Mouse (Mus musculus): Measurements from ENCODE around the gene Gm614. TPM values are rescaled to one million over a fixed set of nuclear protein-coding genes. Genes with fewer than 3 reads are reported as not detected.

The Gm614 gene
- polyA plus RNA-seq, 1 experiment from 2014 or later: not detected

- no peak overlapping the region for H3K9ac ChIP-seq (replicated peaks; ENCODE audit: low read depth, low read length)
- H3K27ac ChIP-seq (ENCODE audit: low read depth, low read length): no peak overlapping the region
- H3K4me2 ChIP-seq (ENCODE audit: low read depth, low read length): no peak overlapping the region
- no peak for ATAC-seq (ENCODE audit: low read depth)
- peaks cover 14% of the 10 kb centered on the region; the same call in 1 of the 2 replicates for H3K36me3 ChIP-seq (ENCODE audit: control insufficient read depth, insufficient read depth, low read length)
- WGBS: 95% methylated on average over 7 of the region's 7 CpGs
- no peaks in the 10 kb centered on the region for H3K9me3 ChIP-seq (ENCODE audit: control insufficient read depth, low read length)
- H3K4me3 ChIP-seq (ENCODE audit: low read depth, low read length): no peak overlapping the region
- no peaks in the 10 kb centered on the region for H3K27me3 ChIP-seq (ENCODE audit: control insufficient read depth, insufficient read depth, low read length)
- H3K4me1 ChIP-seq (ENCODE audit: control insufficient read depth, insufficient read depth, low read length): no peaks in the 10 kb centered on the region
Observed at GRCm38 (mm10) chrX:101289037-101289436, 25.2 kb upstream of the Gm614 start.

GRCm38 (mm10) chrX:101288432-101288831, 24.6 kb upstream of the Gm614 start:
- 88% methylated on average over 5 of the region's 6 CpGs for WGBS
- Histone ChIP-seq H3K9ac (replicated peaks; ENCODE audit: low read depth, low read length) (no peak overlapping the region), H3K27ac (ENCODE audit: low read depth, low read length) (no peak overlapping the region), H3K36me3 (ENCODE audit: control insufficient read depth, insufficient read depth, low read length) (peaks cover 14% of the 10 kb centered on the region; the same call in 1 of the 2 replicates), H3K9me3 (ENCODE audit: control insufficient read depth, low read length) (no peaks in the 10 kb centered on the region), H3K4me1 (ENCODE audit: control insufficient read depth, insufficient read depth, low read length) (no peaks in the 10 kb centered on the region), H3K4me2 (ENCODE audit: low read depth, low read length) (no peak overlapping the region), H3K27me3 (ENCODE audit: control insufficient read depth, insufficient read depth, low read length) (no peaks in the 10 kb centered on the region), H3K4me3 (ENCODE audit: low read depth, low read length) (no peak overlapping the region)
- no peak for ATAC-seq (ENCODE audit: low read depth)

GRCm38 (mm10) chrX:101287543-101287942, 23.8 kb upstream of the Gm614 start:
- peaks cover 18% of the 10 kb centered on the region for H3K36me3 ChIP-seq (ENCODE audit: control insufficient read depth, insufficient read depth, low read length)
- ATAC-seq (ENCODE audit: low read depth): no peak

GRCm38 (mm10) chrX:101285953-101286670, 22.3 kb upstream of the Gm614 start:
- Histone ChIP-seq H3K9ac (replicated peaks; ENCODE audit: low read depth, low read length) (no peak overlapping the region), H3K9me3 (ENCODE audit: control insufficient read depth, low read length) (no peaks in the 10 kb centered on the region), H3K4me1 (ENCODE audit: control insufficient read depth, insufficient read depth, low read length) (no peaks in the 10 kb centered on the region), H3K36me3 (ENCODE audit: control insufficient read depth, insufficient read depth, low read length) (peaks cover 22% of the 10 kb centered on the region), H3K4me3 (ENCODE audit: low read depth, low read length) (no peak overlapping the region), H3K27me3 (ENCODE audit: control insufficient read depth, insufficient read depth, low read length) (no peaks in the 10 kb centered on the region), H3K27ac (ENCODE audit: low read depth, low read length) (no peak overlapping the region), H3K4me2 (ENCODE audit: low read depth, low read length) (no peak overlapping the region)
- peak; percentile 4; the same call in 1 of the 2 replicates for ATAC-seq (ENCODE audit: low read depth)
- WGBS: 94% methylated on average over 14 of the region's 14 CpGs

More at GRCm38 (mm10) chrX:101287543-101287942, 23.8 kb upstream of the Gm614 start:
- Histone ChIP-seq H3K4me1 (ENCODE audit: control insufficient read depth, insufficient read depth, low read length) (no peaks in the 10 kb centered on the region), H3K9ac (replicated peaks; ENCODE audit: low read depth, low read length) (no peak overlapping the region), H3K4me2 (ENCODE audit: low read depth, low read length) (no peak overlapping the region), H3K9me3 (ENCODE audit: control insufficient read depth, low read length) (no peaks in the 10 kb centered on the region), H3K4me3 (ENCODE audit: low read depth, low read length) (no peak overlapping the region), H3K27me3 (ENCODE audit: control insufficient read depth, insufficient read depth, low read length) (no peaks in the 10 kb centered on the region), H3K27ac (ENCODE audit: low read depth, low read length) (no peak overlapping the region)
- WGBS: 93% methylated on average over 3 of the region's 3 CpGs

GRCm38 (mm10) chrX:101285534-101285933, 21.7 kb upstream of the Gm614 start:
- Histone ChIP-seq H3K4me1 (ENCODE audit: control insufficient read depth, insufficient read depth, low read length) (no peaks in the 10 kb centered on the region), H3K4me3 (ENCODE audit: low read depth, low read length) (no peak overlapping the region), H3K9me3 (ENCODE audit: control insufficient read depth, low read length) (no peaks in the 10 kb centered on the region), H3K4me2 (ENCODE audit: low read depth, low read length) (no peak overlapping the region), H3K27me3 (ENCODE audit: control insufficient read depth, insufficient read depth, low read length) (no peaks in the 10 kb centered on the region), H3K27ac (ENCODE audit: low read depth, low read length) (no peak overlapping the region), H3K9ac (replicated peaks; ENCODE audit: low read depth, low read length) (no peak overlapping the region), H3K36me3 (ENCODE audit: control insufficient read depth, insufficient read depth, low read length) (peaks cover 21% of the 10 kb centered on the region)
- 31% methylated on average over 6 of the region's 6 CpGs for WGBS
- ATAC-seq (ENCODE audit: low read depth): peak; percentile 41; the same call in 1 of the 2 replicates

- ATAC-seq (ENCODE audit: low read depth): no peak
- H3K4me1 ChIP-seq (ENCODE audit: control insufficient read depth, insufficient read depth, low read length): no peaks in the 10 kb centered on the region
- H3K36me3 ChIP-seq (ENCODE audit: control insufficient read depth, insufficient read depth, low read length): peaks cover 10% of the 10 kb centered on the region
- WGBS: 85% methylated on average over 6 of the region's 6 CpGs
- no peak overlapping the region for H3K4me3 ChIP-seq (ENCODE audit: low read depth, low read length)
- no peak overlapping the region for H3K9ac ChIP-seq (replicated peaks; ENCODE audit: low read depth, low read length)
- H3K27ac ChIP-seq (ENCODE audit: low read depth, low read length): no peak overlapping the region
- H3K9me3 ChIP-seq (ENCODE audit: control insufficient read depth, low read length): no peaks in the 10 kb centered on the region
- H3K27me3 ChIP-seq (ENCODE audit: control insufficient read depth, insufficient read depth, low read length): no peaks in the 10 kb centered on the region
- no peak overlapping the region for H3K4me2 ChIP-seq (ENCODE audit: low read depth, low read length)
Observed at GRCm38 (mm10) chrX:101282813-101283212, 19.0 kb upstream of the Gm614 start.

- Histone ChIP-seq H3K4me3 (ENCODE audit: low read depth, low read length) (peak within 1 kb of the TSS; percentile 41), H3K27me3 (ENCODE audit: control insufficient read depth, insufficient read depth, low read length) (no peaks in the 10 kb centered on the region), H3K36me3 (ENCODE audit: control insufficient read depth, insufficient read depth, low read length) (no peaks in the 10 kb centered on the region; the same call in 1 of the 2 replicates), H3K4me1 (ENCODE audit: control insufficient read depth, insufficient read depth, low read length) (no peaks in the 10 kb centered on the region), H3K9ac (replicated peaks; ENCODE audit: low read depth, low read length) (peak within 1 kb of the TSS; percentile 48), H3K9me3 (ENCODE audit: control insufficient read depth, low read length) (no peaks in the 10 kb centered on the region), H3K27ac (ENCODE audit: low read depth, low read length) (peak within 1 kb of the TSS; percentile 58), H3K4me2 (ENCODE audit: low read depth, low read length) (peak within 1 kb of the TSS; percentile 48)
- peak; percentile 98 for ATAC-seq (ENCODE audit: low read depth)
- WGBS: 26% methylated on average over 47 of the region's 54 CpGs
Observed at GRCm38 (mm10) chrX:101273875-101274738, 10.3 kb upstream of the Gm614 start, which contains the start of gene Med12. Gene Med12, plus strand, starts transcription at chrX:101274030.

- Histone ChIP-seq H3K4me1 (ENCODE audit: control insufficient read depth, insufficient read depth, low read length) (no peaks in the 10 kb centered on the region), H3K9ac (replicated peaks; ENCODE audit: low read depth, low read length) (no peak overlapping the region), H3K27ac (ENCODE audit: low read depth, low read length) (no peak overlapping the region), H3K36me3 (ENCODE audit: control insufficient read depth, insufficient read depth, low read length) (no peaks in the 10 kb centered on the region; the same call in 1 of the 2 replicates), H3K9me3 (ENCODE audit: control insufficient read depth, low read length) (no peaks in the 10 kb centered on the region), H3K27me3 (ENCODE audit: control insufficient read depth, insufficient read depth, low read length) (no peaks in the 10 kb centered on the region), H3K4me2 (ENCODE audit: low read depth, low read length) (peak overlapping the region; percentile 34; the same call in 1 of the 2 replicates), H3K4me3 (ENCODE audit: low read depth, low read length) (peak overlapping the region; percentile 41)
- WGBS: 13% methylated on average over 6 of the region's 6 CpGs
- ATAC-seq (ENCODE audit: low read depth): peak; percentile 15; the same call in 1 of the 2 replicates
Observed at GRCm38 (mm10) chrX:101273410-101273809, 9.6 kb upstream of the Gm614 start.

GRCm38 (mm10) chrX:101268755-101269124, 4.9 kb upstream of the Gm614 start, which contains the start of gene Gm20489:
Gene Gm20489, minus strand, starts transcription at chrX:101269023.
- H3K9me3 ChIP-seq (ENCODE audit: control insufficient read depth, low read length): no peaks in the 10 kb centered on the region
- H3K4me3 ChIP-seq (ENCODE audit: low read depth, low read length): no peak within 1 kb of the TSS
- no peak within 1 kb of the TSS for H3K4me2 ChIP-seq (ENCODE audit: low read depth, low read length)
- no peaks in the 10 kb centered on the region for H3K36me3 ChIP-seq (ENCODE audit: control insufficient read depth, insufficient read depth, low read length)
- no peak within 1 kb of the TSS for H3K27ac ChIP-seq (ENCODE audit: low read depth, low read length)
- WGBS: 54% methylated on average over 3 of the region's 3 CpGs
- no peak for ATAC-seq (ENCODE audit: low read depth)
- no peaks in the 10 kb centered on the region for H3K4me1 ChIP-seq (ENCODE audit: control insufficient read depth, insufficient read depth, low read length)
- H3K27me3 ChIP-seq (ENCODE audit: control insufficient read depth, insufficient read depth, low read length): no peaks in the 10 kb centered on the region
- no peak within 1 kb of the TSS for H3K9ac ChIP-seq (replicated peaks; ENCODE audit: low read depth, low read length)
